Mouse (Mus musculus) E14TG2a.4 (cell line): ENCODE measurements around the gene Senp7.

Experiments
- CTCF ChIP-seq: conservative IDR thresholded peaks from 2 replicates; pipeline ENCODE4 v1.5.1; 2014; ENCODE audit warnings: low read length
- NANOG ChIP-seq: IDR thresholded peaks from 2 replicates; pipeline ENCODE4 v1.6.1; 2014; ENCODE audit warnings: borderline replicate concordance, low read length, mixed read lengths
- POU5F1 ChIP-seq: IDR thresholded peaks from 2 replicates; pipeline ENCODE4 v1.6.1; 2014; ENCODE audit warnings: low read length, borderline replicate concordance

DNA sequence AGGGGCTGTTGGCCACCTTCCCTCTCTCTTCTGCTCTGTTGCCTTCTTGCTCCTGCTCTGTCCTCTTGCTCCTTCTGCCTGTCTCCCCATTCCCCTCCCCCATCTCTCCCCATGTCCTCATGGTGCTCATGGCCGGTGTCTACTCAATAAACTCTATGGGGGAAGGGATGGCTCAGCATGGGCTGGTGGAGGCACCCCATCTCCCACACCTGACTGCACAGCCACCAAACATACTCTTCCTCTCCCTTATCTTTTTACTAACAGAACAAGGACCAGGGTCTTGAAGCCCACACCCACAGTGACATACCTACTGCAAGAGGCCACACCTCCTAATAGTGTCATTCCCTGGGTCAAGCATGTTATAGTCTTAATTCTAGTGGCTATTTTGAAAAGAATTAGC lies 26.0 kb downstream of the Senp7 start:
- TF ChIP-seq CTCF, result no peak
- no peak for TF ChIP-seq POU5F1
- TF ChIP-seq NANOG, result no peak
